Mouse (Mus musculus): Measurements from ENCODE around the gene Tmem254a.
"Not testable (repeated sequence)": the region's sequence is repeated elsewhere in the genome, so short reads cannot be mapped to it uniquely, and the experiment has no call there.

The Tmem254a gene

GRCm38 (mm10) chr14:25876640-25877039 lies 50.8 kb downstream of the Tmem254a start:
- not testable (repeated sequence) for H3K4me1 ChIP-seq (replicated peaks; ENCODE audit: low read depth, low read length); H3K4me3 ChIP-seq (replicated peaks; ENCODE audit: low read length); H3K9me3 ChIP-seq (ENCODE audit: low read length); H3K27me3 ChIP-seq (ENCODE audit: insufficient read depth, low read length)
- peaks cover 34% of the 10 kb centered on the region for H3K36me3 ChIP-seq (ENCODE audit: insufficient read depth, low read length)
